Mouse (Mus musculus) urinary bladder, postnatal 14 days (tissue): ENCODE measurements around the gene Galt.
"Not testable (repeated sequence)": the region's sequence is repeated elsewhere in the genome, so short reads cannot be mapped to it uniquely, and the experiment has no call there.

Source experiments
- DNase-seq: peaks from one replicate; pipeline ENCODE4 v3.0.0; 2021; ENCODE audit warnings: low spot score

Galt gene

GRCm38 (mm10) chr4:41740380-41741157, 14.5 kb upstream of the Galt start:
- no peak for DNase-seq

GRCm38 (mm10) chr4:41741158-41741560, 13.9 kb upstream of the Galt start:
- DNase-seq, result peak; percentile 92

DNA sequence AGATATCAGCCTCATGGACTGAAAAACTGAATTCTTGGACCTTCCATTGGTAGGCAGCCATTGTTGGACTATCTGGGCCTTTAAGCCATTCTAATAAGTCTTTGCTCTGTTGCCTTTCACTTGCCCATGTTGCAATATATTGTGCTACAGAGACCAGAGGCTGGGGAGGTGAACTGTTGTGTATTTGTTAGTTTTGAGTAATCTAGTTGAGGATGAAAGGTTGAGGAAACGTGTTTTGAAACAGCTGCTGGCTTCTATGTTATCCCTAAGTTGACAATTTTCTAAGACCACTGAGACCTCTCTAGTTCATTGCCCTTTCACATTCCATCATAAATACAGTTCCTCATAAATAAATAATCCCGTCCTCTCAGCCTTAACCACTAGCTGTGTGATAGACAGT, 10.9 kb upstream of the Galt start:
- DNase-seq, result no peak

DNA sequence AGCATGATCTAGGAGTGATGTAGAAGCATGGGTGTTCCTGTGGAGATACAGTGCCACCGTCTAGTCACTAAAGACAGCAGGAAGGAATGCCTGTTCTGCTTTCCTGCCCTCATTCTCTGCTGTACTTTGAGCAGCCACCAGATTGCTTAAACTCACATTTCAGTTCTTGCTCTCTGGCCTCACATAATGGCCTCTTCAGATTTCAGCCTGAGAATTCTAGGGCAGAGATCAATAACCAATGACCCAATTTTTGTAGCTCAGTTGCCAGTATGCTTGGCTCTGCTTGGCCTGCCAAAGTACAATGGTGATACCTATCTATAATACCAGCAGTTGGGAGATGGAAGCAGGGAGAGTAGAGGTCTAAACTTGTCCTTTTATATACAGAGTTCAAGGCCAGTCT, 10.0 kb upstream of the Galt start:
- DNase-seq, result no peak

- peak; percentile 86 for DNase-seq
Observed at GRCm38 (mm10) chr4:41755338-41756305, 594 bp downstream of the Galt start, which contains the start of gene Sigmar1. Gene Sigmar1 (minus strand): TSS chr4:41756157.

DNA sequence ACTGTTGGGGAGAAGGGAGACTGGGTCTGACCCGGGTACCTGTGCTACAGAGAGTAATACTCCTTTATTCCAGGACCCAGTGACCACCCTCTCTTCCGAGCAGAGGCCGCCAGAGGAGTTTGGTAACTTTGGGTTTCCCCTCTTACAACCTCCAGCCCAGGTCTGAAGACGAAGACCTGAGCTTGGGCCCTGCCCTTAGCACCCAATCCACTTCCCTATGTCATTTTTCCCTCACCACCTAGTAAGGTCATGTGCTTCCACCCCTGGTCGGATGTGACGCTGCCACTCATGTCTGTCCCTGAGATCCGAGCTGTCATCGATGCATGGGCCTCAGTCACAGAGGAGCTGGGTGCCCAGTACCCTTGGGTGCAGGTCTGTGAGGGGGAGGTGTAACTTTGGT, 1.4 kb downstream of the Galt start:
- no peak for DNase-seq

GRCm38 (mm10) chr4:41757321-41757720, 2.3 kb downstream of the Galt start:
- no peak for DNase-seq

DNA sequence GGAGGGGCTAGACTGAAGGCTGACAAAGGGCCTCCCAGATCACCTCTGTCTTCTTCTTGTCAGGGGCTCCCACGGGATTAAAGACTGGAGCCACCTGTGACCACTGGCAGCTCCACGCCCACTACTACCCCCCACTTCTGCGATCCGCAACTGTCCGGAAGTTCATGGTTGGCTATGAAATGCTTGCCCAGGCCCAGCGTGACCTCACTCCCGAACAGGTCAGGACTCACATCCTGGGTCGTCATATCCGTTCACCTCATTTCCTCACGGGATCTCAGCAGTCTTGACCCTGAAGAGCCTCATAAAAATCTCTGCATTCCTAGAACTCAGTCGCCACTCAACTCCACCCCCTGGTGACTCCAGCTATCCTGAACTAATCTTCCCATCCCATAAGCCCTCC, 3.0 kb downstream of the Galt start:
- no peak for DNase-seq

GRCm38 (mm10) chr4:41758701-41759100, 3.7 kb downstream of the Galt start:
- no peak for DNase-seq

- DNase-seq, result no peak
Observed at GRCm38 (mm10) chr4:41759206-41759605, 4.2 kb downstream of the Galt start.

GRCm38 (mm10) chr4:41759656-41760287, 4.7 kb downstream of the Galt start:
- DNase-seq, result no peak

GRCm38 (mm10) chr4:41760288-41760721, 5.3 kb downstream of the Galt start:
- peak; percentile 92 for DNase-seq

DNA sequence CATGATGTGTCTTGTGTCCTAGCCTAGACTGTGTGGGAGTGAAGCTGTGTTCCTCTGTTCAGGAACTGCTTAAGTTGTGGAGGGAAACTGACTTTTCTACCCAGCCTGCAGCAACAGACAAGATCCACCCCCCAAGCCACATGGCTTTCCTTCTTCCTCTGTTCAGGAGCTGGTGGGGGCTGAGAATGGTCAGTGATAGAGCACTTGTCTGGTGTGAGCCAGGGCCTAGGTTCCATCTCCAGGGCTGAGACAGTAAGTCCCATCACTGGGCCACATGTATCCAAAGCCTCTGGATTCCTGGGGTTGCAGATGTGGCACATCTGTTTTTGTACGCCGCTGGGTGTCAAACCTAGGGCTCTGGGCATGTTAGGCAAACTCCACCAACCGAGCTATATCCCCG, 5.9 kb downstream of the Galt start:
- DNase-seq, result no peak

GRCm38 (mm10) chr4:41761680-41762079, 6.7 kb downstream of the Galt start:
- no peak for DNase-seq

GRCm38 (mm10) chr4:41762099-41762687, 7.2 kb downstream of the Galt start:
- DNase-seq, result no peak

GRCm38 (mm10) chr4:41762688-41763114, 7.7 kb downstream of the Galt start:
- peak; percentile 61 for DNase-seq

DNA sequence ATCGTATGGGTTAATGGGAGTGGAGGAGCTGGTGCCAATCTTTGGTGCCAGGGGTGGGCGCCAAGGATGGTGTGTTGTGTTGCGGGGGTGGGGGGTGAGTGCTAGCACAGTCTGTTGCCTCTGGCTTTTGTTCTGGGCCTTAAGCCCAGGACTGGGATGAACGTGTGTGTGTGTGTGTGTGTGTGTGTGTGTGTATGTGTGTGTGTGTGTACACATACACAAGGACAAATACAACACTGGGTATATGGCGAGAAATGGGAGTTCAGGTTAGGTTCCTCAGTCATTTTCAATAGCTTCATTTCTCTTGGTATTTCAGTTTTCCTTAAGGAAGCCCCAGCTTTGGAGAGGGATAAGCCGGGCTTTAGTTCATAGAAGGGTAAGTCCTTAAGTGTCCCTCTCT, 8.1 kb downstream of the Galt start:
- not testable (repeated sequence) for DNase-seq

DNA sequence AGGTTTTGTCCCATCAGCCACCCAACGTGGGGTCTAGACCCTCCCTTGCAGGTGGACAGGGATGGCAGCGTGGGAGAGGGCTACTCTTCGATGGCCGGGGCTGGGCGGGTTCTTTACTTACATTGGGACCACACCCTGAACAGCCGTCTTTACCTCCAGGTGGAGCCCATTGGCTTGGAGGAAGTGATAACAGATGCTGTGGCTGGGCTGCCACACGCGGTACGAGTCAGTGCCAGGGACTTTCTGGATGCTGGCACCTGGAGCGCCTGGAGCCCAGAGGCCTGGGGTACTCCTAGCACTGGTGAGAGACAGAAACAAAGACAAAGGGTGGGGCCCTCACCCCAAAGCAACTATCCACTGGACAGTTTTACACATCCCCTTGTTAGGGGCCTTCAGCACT, 12.3 kb downstream of the Galt start:
- DNase-seq, result not testable (repeated sequence)

GRCm38 (mm10) chr4:41772946-41773345, 17.9 kb downstream of the Galt start:
- DNase-seq, result not testable (repeated sequence)

DNA sequence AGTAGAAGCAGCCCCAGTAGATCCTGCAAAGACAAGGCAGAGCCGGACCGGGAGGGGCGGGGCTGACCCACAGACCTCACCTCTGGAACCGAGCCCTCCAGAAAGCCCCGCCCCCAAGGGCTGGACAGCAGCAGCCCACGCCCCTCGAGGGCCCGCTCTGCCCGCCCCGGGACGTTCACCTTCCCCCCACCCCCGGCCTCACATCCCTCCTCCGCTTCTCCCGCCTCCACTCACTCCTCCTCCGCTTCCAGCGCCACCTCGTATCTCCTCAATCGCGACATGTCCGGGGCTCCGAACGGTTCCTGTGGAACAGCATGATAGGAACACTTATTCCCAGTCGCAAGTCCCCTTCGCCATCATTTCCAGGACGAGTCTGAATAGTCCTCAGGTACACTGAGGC, 18.5 kb downstream of the Galt start:
- peak; percentile 77 for DNase-seq

- peak; percentile 82 for DNase-seq
Observed at GRCm38 (mm10) chr4:41774002-41774401, 19.0 kb downstream of the Galt start, which contains the start of gene Ccl27a. Gene Ccl27a (minus strand): TSS chr4:41774247.

GRCm38 (mm10) chr4:41774506-41774905, 19.5 kb downstream of the Galt start:
- DNase-seq, result not testable (repeated sequence)
